Mouse (Mus musculus) thymus, postnatal 4 days (tissue): ENCODE data around the gene Elf1.
A peak's percentile ranks its signal among the peaks of the same experiment; 100 is the strongest.

Experiments
- DNase-seq: peaks from one replicate; pipeline ENCODE4 v3.0.0; 2021

Gene Elf1

GRCm38 (mm10) chr14:79494349-79494748, 13.4 kb downstream of the Elf1 start:
- DNase-seq = no peak

- DNase-seq = no peak
Observed at GRCm38 (mm10) chr14:79499326-79499725, 18.3 kb downstream of the Elf1 start.

- DNase-seq = no peak
Observed at GRCm38 (mm10) chr14:79500756-79501155, 19.8 kb downstream of the Elf1 start.

GRCm38 (mm10) chr14:79503371-79504075, 22.5 kb downstream of the Elf1 start:
- DNase-seq = no peak

GRCm38 (mm10) chr14:79504246-79505006, 23.4 kb downstream of the Elf1 start:
- DNase-seq = no peak

GRCm38 (mm10) chr14:79506207-79506606, 25.2 kb downstream of the Elf1 start:
- DNase-seq = no peak

GRCm38 (mm10) chr14:79507846-79508245, 26.9 kb downstream of the Elf1 start:
- no peak for DNase-seq

GRCm38 (mm10) chr14:79508662-79509305, 27.8 kb downstream of the Elf1 start:
- no peak for DNase-seq

- no peak for DNase-seq
Observed at GRCm38 (mm10) chr14:79511521-79511920, 30.5 kb downstream of the Elf1 start.

- peak; percentile 61 for DNase-seq
Observed at GRCm38 (mm10) chr14:79513951-79514350, 33.0 kb downstream of the Elf1 start.

- DNase-seq = no peak
Observed at GRCm38 (mm10) chr14:79515100-79515499, 34.1 kb downstream of the Elf1 start.

- DNase-seq = peak; percentile 58
Observed at GRCm38 (mm10) chr14:79515511-79516242, 34.7 kb downstream of the Elf1 start.

- no peak for DNase-seq
Observed at GRCm38 (mm10) chr14:79516243-79516610, 35.2 kb downstream of the Elf1 start.

- DNase-seq = no peak
Observed at GRCm38 (mm10) chr14:79516751-79517150, 35.8 kb downstream of the Elf1 start.

GRCm38 (mm10) chr14:79517185-79517740, 36.3 kb downstream of the Elf1 start:
- DNase-seq = no peak

- DNase-seq = no peak
Observed at GRCm38 (mm10) chr14:79518123-79518522, 37.1 kb downstream of the Elf1 start.

GRCm38 (mm10) chr14:79518761-79519662, 38.0 kb downstream of the Elf1 start:
- peak; percentile 61 for DNase-seq

- no peak for DNase-seq
Observed at GRCm38 (mm10) chr14:79519663-79519975, 38.6 kb downstream of the Elf1 start.

- no peak for DNase-seq
Observed at GRCm38 (mm10) chr14:79520612-79521011, 39.6 kb downstream of the Elf1 start.

GRCm38 (mm10) chr14:79521056-79521455, 40.1 kb downstream of the Elf1 start:
- peak; percentile 48 for DNase-seq

GRCm38 (mm10) chr14:79521471-79522117, 40.6 kb downstream of the Elf1 start:
- peak; percentile 53 for DNase-seq
